In the genomic region with DNA sequence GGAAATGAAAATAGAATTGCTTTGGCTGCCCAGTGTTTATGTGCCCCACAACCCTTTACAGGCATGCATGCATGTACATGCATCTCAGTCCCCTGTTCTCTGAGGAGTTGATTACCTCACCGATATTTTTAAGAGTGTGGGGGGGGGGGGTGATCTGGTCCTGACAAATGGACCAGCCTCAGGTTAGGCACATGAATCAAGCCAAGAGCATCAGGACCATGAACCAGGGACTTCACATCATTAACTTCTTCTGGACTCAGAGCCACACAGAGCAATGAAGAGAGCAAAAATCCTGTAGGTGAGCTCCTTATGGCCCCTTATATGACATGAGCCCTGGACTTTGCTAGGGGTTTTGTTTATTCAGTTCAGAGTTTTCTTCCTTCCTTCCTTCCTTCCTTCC, we compare ENCODE assay signal across 25 mouse cellular contexts. TPM values are rescaled to one million over a fixed set of nuclear protein-coding genes. Genes with fewer than 3 reads are reported as not detected.
DNase-seq lines count a peak whose midpoint lies in the region; ATAC-seq and TF ChIP-seq lines count a peak whose summit lies in the region.
"Had no signal": no experiment of that assay in that cellular context is flagged by ENCODE, and none has a peak within 500 bp of the region (broad histone marks: within the 10 kb centered on the region; RNA-seq: fewer than 3 reads in every experiment).

No protein-coding gene starts in this region.

- no peaks in the 10 kb centered on the region for H3K27me3 ChIP-seq in midbrain, embryonic 11.5 days (ENCODE audit: control insufficient read depth, insufficient read depth, low read length)
- no peaks in the 10 kb centered on the region for H3K27me3 ChIP-seq in midbrain, embryonic 13.5 days
- H3K27me3 ChIP-seq in testis, adult 2 months (ENCODE audit: control insufficient read depth, insufficient read depth, low read length), result no peaks in the 10 kb centered on the region
- no peaks in the 10 kb centered on the region for H3K27me3 ChIP-seq in stomach, postnatal 0 days (ENCODE audit: control insufficient read depth, insufficient read depth, low read length)
- H3K27me3 ChIP-seq in embryonic facial prominence, embryonic 10.5 days (replicated peaks; ENCODE audit: low read depth, poor library complexity, severe bottlenecking), result peaks cover 10% of the 10 kb centered on the region
- H3K27me3 ChIP-seq: embryonic facial prominence, embryonic 13.5 days; embryonic facial prominence, embryonic 15.5 days; forebrain, embryonic 12.5 days; Patski had no signal

- H3K9ac ChIP-seq in midbrain, embryonic 11.5 days (ENCODE audit: low read length), result no peak overlapping the region
- no peak overlapping the region for H3K9ac ChIP-seq in midbrain, embryonic 13.5 days (replicated peaks)
- no peak overlapping the region for H3K9ac ChIP-seq in stomach, postnatal 0 days (ENCODE audit: low read length)
- H3K9ac ChIP-seq: embryonic facial prominence, embryonic 13.5 days; embryonic facial prominence, embryonic 15.5 days; forebrain, embryonic 12.5 days had no signal

- WGBS in midbrain, embryonic 11.5 days, result 82% methylated on average over 1 of the region's 1 CpGs
- 97% methylated on average over 1 of the region's 1 CpGs for WGBS in midbrain, embryonic 13.5 days
- 50% methylated on average over 1 of the region's 1 CpGs for WGBS in olfactory bulb, adult 2 months
- WGBS in stomach, postnatal 0 days, result 53% methylated on average over 1 of the region's 1 CpGs
- 69% methylated on average over 1 of the region's 1 CpGs for WGBS in embryonic facial prominence, embryonic 10.5 days

- no peak overlapping the region for H3K27ac ChIP-seq in midbrain, embryonic 11.5 days (ENCODE audit: low read depth, low read length)
- no peak overlapping the region for H3K27ac ChIP-seq in midbrain, embryonic 13.5 days
- peak overlapping the region; percentile 14; the same call in 1 of the 2 replicates for H3K27ac ChIP-seq in testis, adult 2 months (ENCODE audit: control insufficient read depth, insufficient read depth, low read depth, low read length)
- peak overlapping the region; percentile 29; the same call in 1 of the 2 replicates for H3K27ac ChIP-seq in olfactory bulb, adult 2 months (ENCODE audit: insufficient read depth, low read depth, low read length)
- 0 out of 2 replicates have a peak overlapping the region, but pooled peaks have one; percentile 8 for H3K27ac ChIP-seq in stomach, postnatal 0 days (replicated peaks)
- H3K27ac ChIP-seq in embryonic facial prominence, embryonic 10.5 days (replicated peaks), result no peak overlapping the region
- H3K27ac ChIP-seq: embryonic facial prominence, embryonic 13.5 days; embryonic facial prominence, embryonic 15.5 days; forebrain, embryonic 10.5 days; forebrain, embryonic 12.5 days had no signal

- no peaks in the 10 kb centered on the region for H3K9me3 ChIP-seq in midbrain, embryonic 11.5 days (ENCODE audit: control insufficient read depth, low read length)
- H3K9me3 ChIP-seq in midbrain, embryonic 13.5 days, result no peaks in the 10 kb centered on the region
- H3K9me3 ChIP-seq in stomach, postnatal 0 days (ENCODE audit: control insufficient read depth, low read length), result no peaks in the 10 kb centered on the region
- H3K9me3 ChIP-seq in embryonic facial prominence, embryonic 10.5 days, result no peaks in the 10 kb centered on the region
- H3K9me3 ChIP-seq: embryonic facial prominence, embryonic 13.5 days; embryonic facial prominence, embryonic 15.5 days; forebrain, embryonic 10.5 days; forebrain, embryonic 12.5 days had no signal

- TF ChIP-seq CTCF in testis, adult 2 months (IDR thresholded peaks at IDR 0.05; ENCODE audit: control insufficient read depth, insufficient read depth, insufficient replicate concordance, low read depth, low read length), result no peak
- no peak for TF ChIP-seq CTCF in olfactory bulb, adult 2 months (IDR thresholded peaks at IDR 0.05; ENCODE audit: insufficient read depth, low read depth, low read length)
- no peak for TF ChIP-seq CTCF in stomach, postnatal 0 days (IDR thresholded peaks at IDR 0.05; ENCODE audit: low read depth)

- no peak overlapping the region for H3K4me2 ChIP-seq in midbrain, embryonic 11.5 days
- no peak overlapping the region for H3K4me2 ChIP-seq in midbrain, embryonic 13.5 days (replicated peaks)
- no peak overlapping the region for H3K4me2 ChIP-seq in stomach, postnatal 0 days (replicated peaks; ENCODE audit: low read depth)
- H3K4me2 ChIP-seq: embryonic facial prominence, embryonic 13.5 days; embryonic facial prominence, embryonic 15.5 days; forebrain, embryonic 12.5 days had no signal

- no peak for ATAC-seq in midbrain, embryonic 11.5 days (ENCODE audit: low FRiP score)
- no peak for ATAC-seq in midbrain, embryonic 13.5 days
- ATAC-seq in stomach, postnatal 0 days (ENCODE audit: low FRiP score, low TSS enrichment), result no peak
- ATAC-seq: activated CD4-positive, CD25-positive, alpha-beta regulatory T cell, adult 4 months; forebrain, embryonic 14.5 days; forebrain, embryonic 16.5 days; Patski had no signal

- no peak for TF ChIP-seq EP300 in stomach, postnatal 0 days (optimal IDR thresholded peaks at IDR 0.05)

- no peaks in the 10 kb centered on the region for H3K36me3 ChIP-seq in midbrain, embryonic 11.5 days (ENCODE audit: control insufficient read depth, insufficient read depth, low read length)
- H3K36me3 ChIP-seq in midbrain, embryonic 13.5 days, result no peaks in the 10 kb centered on the region
- H3K36me3 ChIP-seq in testis, adult 2 months (ENCODE audit: control insufficient read depth, insufficient read depth, low read length), result no peaks in the 10 kb centered on the region
- H3K36me3 ChIP-seq in stomach, postnatal 0 days (ENCODE audit: control insufficient read depth, insufficient read depth, low read length), result no peaks in the 10 kb centered on the region
- no peaks in the 10 kb centered on the region for H3K36me3 ChIP-seq in embryonic facial prominence, embryonic 10.5 days (replicated peaks)
- H3K36me3 ChIP-seq: embryonic facial prominence, embryonic 13.5 days; embryonic facial prominence, embryonic 15.5 days; forebrain, embryonic 10.5 days; forebrain, embryonic 12.5 days had no signal

- peak; percentile 56 for DNase-seq in midbrain, embryonic 11.5 days (ENCODE audit: low spot score, missing footprints)
- DNase-seq in testis, postnatal 10 days (ENCODE audit: low spot score), result no peak
- DNase-seq in stomach, postnatal 0 days (ENCODE audit: low spot score), result no peak
- no peak for DNase-seq in embryonic facial prominence, embryonic 10.5 days (ENCODE audit: low spot score)
- DNase-seq in MN1 (ENCODE audit: low spot score), result no peak
- DNase-seq: adrenal gland, adult 8-10 months; adrenal gland, postnatal 14 days; adrenal gland, postnatal 36 days; cerebellum, adult 11-12 months; cerebellum, adult 2 months; cerebellum, adult 9-10 months; cerebellum, postnatal 10 days; cerebellum, postnatal 25 days had no signal

- no peak overlapping the region for H3K4me3 ChIP-seq in midbrain, embryonic 11.5 days (ENCODE audit: low read depth, low read length)
- H3K4me3 ChIP-seq in midbrain, embryonic 13.5 days (replicated peaks), result no peak overlapping the region
- no peak overlapping the region for H3K4me3 ChIP-seq in testis, adult 2 months (ENCODE audit: control insufficient read depth, low read depth, low read length)
- H3K4me3 ChIP-seq in olfactory bulb, adult 2 months (ENCODE audit: insufficient read depth, low read depth, low read length), result no peak overlapping the region
- H3K4me3 ChIP-seq in stomach, postnatal 0 days (ENCODE audit: low read depth, low read length), result no peak overlapping the region
- H3K4me3 ChIP-seq in embryonic facial prominence, embryonic 10.5 days, result no peak overlapping the region
- H3K4me3 ChIP-seq: embryonic facial prominence, embryonic 13.5 days; embryonic facial prominence, embryonic 15.5 days; erythroblast, embryonic 14.5 days; forebrain, embryonic 10.5 days; forebrain, embryonic 12.5 days had no signal

- TF ChIP-seq POLR2A in testis, adult 2 months (IDR thresholded peaks at IDR 0.05; ENCODE audit: control insufficient read depth, low read depth, low read length), result no peak
- TF ChIP-seq POLR2A in olfactory bulb, adult 2 months (IDR thresholded peaks at IDR 0.05; ENCODE audit: insufficient read depth, low read depth, low read length), result no peak

- peaks cover 11% of the 10 kb centered on the region for H3K4me1 ChIP-seq in midbrain, embryonic 11.5 days (ENCODE audit: control insufficient read depth, insufficient read depth, low read length)
- H3K4me1 ChIP-seq in midbrain, embryonic 13.5 days (replicated peaks), result peaks cover 31% of the 10 kb centered on the region
- peaks cover 7% of the 10 kb centered on the region for H3K4me1 ChIP-seq in testis, adult 2 months (ENCODE audit: control insufficient read depth, insufficient read depth, low read length)
- H3K4me1 ChIP-seq in olfactory bulb, adult 2 months (ENCODE audit: control insufficient read depth, insufficient read depth, low read length), result peaks cover 5% of the 10 kb centered on the region; the same call in 1 of the 2 replicates
- H3K4me1 ChIP-seq in stomach, postnatal 0 days (replicated peaks; ENCODE audit: control insufficient read depth, insufficient read depth), result no peaks in the 10 kb centered on the region
- peaks cover 42% of the 10 kb centered on the region for H3K4me1 ChIP-seq in embryonic facial prominence, embryonic 10.5 days

RNA-seq across cellular contexts. Expression of a gene that starts 2.1 kb away (rescaled TPM):
- 93.5 and 111 TPM in 2 replicates for polyA plus RNA-seq in midbrain, embryonic 11.5 days (2014; fragmentation: Nextera tagmentation; extraction: Ambion mirVana)
- 94.5 and 95.6 TPM in 2 replicates for polyA plus RNA-seq in midbrain, embryonic 13.5 days (2015; fragmentation: Nextera tagmentation; extraction: Ambion mirVana)
- polyA plus RNA-seq in testis, adult 2 months (2012; rRNA removed), result 30.8 and 32.2 TPM in 2 replicates
- polyA plus RNA-seq in olfactory bulb, adult 2 months (2012; ENCODE audit: insufficient read depth, insufficient read length, low replicate concordance, missing spikeins), result not detected in 2 replicates
- 19.1 and 20.5 TPM in 2 replicates for polyA plus RNA-seq in stomach, postnatal 0 days (2015; fragmentation: Nextera tagmentation; extraction: Ambion mirVana)
- polyA plus RNA-seq in embryonic facial prominence, embryonic 10.5 days (2016; fragmentation: Nextera tagmentation; extraction: Ambion mirVana), result 81.8 and 82.1 TPM in 2 replicates

Comparison
In these comparisons a context has a peak if more than half of its experiments do, and no peak if none do; other contexts are left out.
1. H3K27ac ChIP-seq: peak in testis, adult 2 months (single experiment), olfactory bulb, adult 2 months (single experiment) and stomach, postnatal 0 days (single experiment); none in midbrain, embryonic 11.5 days (single experiment), midbrain, embryonic 13.5 days (single experiment) and embryonic facial prominence, embryonic 10.5 days (single experiment).